In the genomic region with DNA sequence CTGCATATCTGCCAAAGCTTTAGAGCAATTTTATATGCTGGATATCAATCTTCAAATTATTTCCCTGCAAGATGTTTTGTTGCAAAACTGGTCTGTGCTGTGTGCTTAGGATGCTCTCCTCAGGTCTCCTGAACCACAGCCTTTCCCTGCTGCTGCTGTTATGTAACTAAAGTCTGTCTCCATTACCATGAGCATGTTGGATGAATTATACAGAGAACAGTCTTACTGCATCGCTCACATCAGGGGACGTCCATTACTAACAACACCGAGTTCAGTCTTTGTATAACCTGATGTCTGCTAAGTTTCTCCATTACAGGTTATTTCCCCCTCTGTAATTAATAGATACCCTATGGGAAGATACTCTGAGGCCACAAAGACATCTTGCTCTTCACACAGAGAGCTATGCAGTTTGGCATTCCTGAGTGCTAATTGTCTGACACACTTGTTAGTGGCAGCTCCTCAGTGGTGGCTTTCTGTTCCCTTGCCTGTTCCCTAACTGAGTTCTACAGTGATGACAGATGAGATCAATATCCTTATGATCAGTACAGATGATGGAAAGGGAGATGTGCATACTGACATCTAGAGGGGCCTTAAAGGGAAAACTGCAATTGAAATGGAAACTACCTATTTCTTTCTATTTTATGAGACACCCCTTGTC, we compare ENCODE assay signal across 18 mouse cellular contexts.
DNase-seq lines count a peak whose midpoint lies in the region; ATAC-seq and TF ChIP-seq lines count a peak whose summit lies in the region.
"Had no signal": no experiment of that assay in that cellular context is flagged by ENCODE, and none has a peak within 500 bp of the region (broad histone marks: within the 10 kb centered on the region; RNA-seq: fewer than 3 reads in every experiment).

No protein-coding gene starts in this region.

- 0 out of 2 replicates have a peak, but pooled peaks have one; percentile 6 for ATAC-seq in hindbrain, embryonic 15.5 days (ENCODE audit: low FRiP score, low read depth)
- no peak for ATAC-seq in hindbrain, embryonic 14.5 days (ENCODE audit: low FRiP score)
- 0 out of 2 replicates have a peak, but pooled peaks have one; percentile 48 for ATAC-seq in midbrain, embryonic 13.5 days
- no peak for ATAC-seq in midbrain, embryonic 11.5 days (ENCODE audit: low FRiP score)
- ATAC-seq in midbrain, embryonic 15.5 days (replicated peaks): peak; percentile 53; the same call in 1 of the 2 replicates
- ATAC-seq: forebrain, embryonic 15.5 days had no signal

- no peaks in the 10 kb centered on the region for H3K9me3 ChIP-seq in hindbrain, embryonic 15.5 days
- no peaks in the 10 kb centered on the region for H3K9me3 ChIP-seq in hindbrain, embryonic 14.5 days (ENCODE audit: control insufficient read depth, low read length)
- H3K9me3 ChIP-seq in midbrain, embryonic 13.5 days: no peaks in the 10 kb centered on the region
- H3K9me3 ChIP-seq in midbrain, embryonic 11.5 days (ENCODE audit: control insufficient read depth, low read length): no peaks in the 10 kb centered on the region
- H3K9me3 ChIP-seq in midbrain, embryonic 15.5 days: no peaks in the 10 kb centered on the region
- H3K9me3 ChIP-seq: embryonic facial prominence, embryonic 12.5 days; forebrain, embryonic 15.5 days; heart, embryonic 13.5 days; hindbrain, embryonic 12.5 days had no signal

- no peak overlapping the region for H3K9ac ChIP-seq in hindbrain, embryonic 15.5 days
- H3K9ac ChIP-seq in hindbrain, embryonic 14.5 days: no peak overlapping the region
- no peak overlapping the region for H3K9ac ChIP-seq in midbrain, embryonic 13.5 days (replicated peaks)
- no peak overlapping the region for H3K9ac ChIP-seq in midbrain, embryonic 11.5 days (ENCODE audit: low read length)
- no peak overlapping the region for H3K9ac ChIP-seq in midbrain, embryonic 15.5 days
- H3K9ac ChIP-seq: embryonic facial prominence, embryonic 12.5 days; forebrain, embryonic 15.5 days; heart, embryonic 13.5 days; hindbrain, embryonic 12.5 days had no signal

- WGBS in hindbrain, embryonic 15.5 days: 80% methylated on average over 3 of the region's 3 CpGs
- 64% methylated on average over 3 of the region's 3 CpGs for WGBS in hindbrain, embryonic 14.5 days
- 84% methylated on average over 3 of the region's 3 CpGs for WGBS in midbrain, embryonic 13.5 days
- WGBS in midbrain, embryonic 11.5 days: 83% methylated on average over 3 of the region's 3 CpGs
- WGBS in midbrain, embryonic 15.5 days: 64% methylated on average over 3 of the region's 3 CpGs

- no peak overlapping the region for H3K27ac ChIP-seq in hindbrain, embryonic 15.5 days (replicated peaks)
- H3K27ac ChIP-seq in hindbrain, embryonic 14.5 days: no peak overlapping the region
- H3K27ac ChIP-seq in midbrain, embryonic 13.5 days: 0 out of 2 replicates have a peak overlapping the region, but pooled peaks have one; percentile 6
- no peak overlapping the region for H3K27ac ChIP-seq in midbrain, embryonic 11.5 days (ENCODE audit: low read depth, low read length)
- H3K27ac ChIP-seq in midbrain, embryonic 15.5 days: peak overlapping the region; percentile 42; the same call in 1 of the 2 replicates
- H3K27ac ChIP-seq: embryonic facial prominence, embryonic 12.5 days; forebrain, embryonic 15.5 days; heart, embryonic 13.5 days; hindbrain, embryonic 12.5 days had no signal

- no peak for TF ChIP-seq POLR2A in brain, embryonic 14.5 days (IDR thresholded peaks at IDR 0.05; ENCODE audit: borderline replicate concordance, extremely low read depth, insufficient read depth, insufficient read length, poor library complexity, severe bottlenecking)

- no peaks in the 10 kb centered on the region for H3K27me3 ChIP-seq in hindbrain, embryonic 15.5 days
- H3K27me3 ChIP-seq in hindbrain, embryonic 14.5 days (ENCODE audit: control insufficient read depth, insufficient read depth, low read length): no peaks in the 10 kb centered on the region
- H3K27me3 ChIP-seq in midbrain, embryonic 13.5 days: no peaks in the 10 kb centered on the region
- no peaks in the 10 kb centered on the region for H3K27me3 ChIP-seq in midbrain, embryonic 11.5 days (ENCODE audit: control insufficient read depth, insufficient read depth, low read length)
- no peaks in the 10 kb centered on the region for H3K27me3 ChIP-seq in midbrain, embryonic 15.5 days (replicated peaks)
- H3K27me3 ChIP-seq: embryonic facial prominence, embryonic 12.5 days; forebrain, embryonic 15.5 days; heart, embryonic 13.5 days; hindbrain, embryonic 12.5 days had no signal

- H3K4me2 ChIP-seq in hindbrain, embryonic 15.5 days: no peak overlapping the region
- no peak overlapping the region for H3K4me2 ChIP-seq in hindbrain, embryonic 14.5 days (replicated peaks)
- no peak overlapping the region for H3K4me2 ChIP-seq in midbrain, embryonic 13.5 days (replicated peaks)
- no peak overlapping the region for H3K4me2 ChIP-seq in midbrain, embryonic 11.5 days
- no peak overlapping the region for H3K4me2 ChIP-seq in midbrain, embryonic 15.5 days
- H3K4me2 ChIP-seq: embryonic facial prominence, embryonic 12.5 days; forebrain, embryonic 15.5 days; heart, embryonic 13.5 days; hindbrain, embryonic 12.5 days had no signal

- H3K4me1 ChIP-seq in hindbrain, embryonic 15.5 days (replicated peaks): peaks cover 5% of the 10 kb centered on the region; the same call in 1 of the 2 replicates
- peaks cover 3% of the 10 kb centered on the region; the same call in 1 of the 2 replicates for H3K4me1 ChIP-seq in hindbrain, embryonic 14.5 days (replicated peaks; ENCODE audit: control insufficient read depth, insufficient read depth, low read length)
- no peaks in the 10 kb centered on the region for H3K4me1 ChIP-seq in midbrain, embryonic 13.5 days (replicated peaks)
- H3K4me1 ChIP-seq in midbrain, embryonic 11.5 days (ENCODE audit: control insufficient read depth, insufficient read depth, low read length): no peaks in the 10 kb centered on the region
- peaks cover 8% of the 10 kb centered on the region; the same call in 1 of the 2 replicates for H3K4me1 ChIP-seq in midbrain, embryonic 15.5 days
- H3K4me1 ChIP-seq: embryonic facial prominence, embryonic 12.5 days; forebrain, embryonic 15.5 days; heart, embryonic 13.5 days; hindbrain, embryonic 12.5 days had no signal

- H3K36me3 ChIP-seq in hindbrain, embryonic 15.5 days: no peaks in the 10 kb centered on the region
- H3K36me3 ChIP-seq in hindbrain, embryonic 14.5 days (replicated peaks; ENCODE audit: control insufficient read depth, insufficient read depth): no peaks in the 10 kb centered on the region
- no peaks in the 10 kb centered on the region for H3K36me3 ChIP-seq in midbrain, embryonic 13.5 days
- no peaks in the 10 kb centered on the region for H3K36me3 ChIP-seq in midbrain, embryonic 11.5 days (ENCODE audit: control insufficient read depth, insufficient read depth, low read length)
- no peaks in the 10 kb centered on the region for H3K36me3 ChIP-seq in midbrain, embryonic 15.5 days (replicated peaks)
- H3K36me3 ChIP-seq: embryonic facial prominence, embryonic 12.5 days; forebrain, embryonic 15.5 days; heart, embryonic 13.5 days; hindbrain, embryonic 12.5 days had no signal

- no peak for DNase-seq in hindbrain, embryonic 14.5 days (ENCODE audit: low spot score)
- DNase-seq in midbrain, embryonic 11.5 days (ENCODE audit: low spot score, missing footprints): no peak
- DNase-seq in brain, embryonic 14.5 days (ENCODE audit: low read depth): peak; percentile 25
- DNase-seq in ovary, postnatal 10 days (ENCODE audit: low spot score): no peak
- no peak for DNase-seq in gastrocnemius, postnatal 25 days
- DNase-seq: adrenal gland, adult 2 months; adrenal gland, postnatal 25 days; cerebellum, adult 11-12 months; cerebellum, postnatal 10 days; gastrocnemius, postnatal 14 days; heart, postnatal 36 days had no signal

- no peak overlapping the region for H3K4me3 ChIP-seq in hindbrain, embryonic 15.5 days
- no peak overlapping the region for H3K4me3 ChIP-seq in hindbrain, embryonic 14.5 days (replicated peaks; ENCODE audit: low read length)
- no peak overlapping the region for H3K4me3 ChIP-seq in midbrain, embryonic 13.5 days (replicated peaks)
- H3K4me3 ChIP-seq in midbrain, embryonic 11.5 days (ENCODE audit: low read depth, low read length): no peak overlapping the region
- no peak overlapping the region for H3K4me3 ChIP-seq in midbrain, embryonic 15.5 days
- H3K4me3 ChIP-seq: embryonic facial prominence, embryonic 12.5 days; forebrain, embryonic 15.5 days; heart, embryonic 13.5 days; hindbrain, embryonic 12.5 days had no signal

- TF ChIP-seq CTCF in brain, embryonic 14.5 days (IDR thresholded peaks at IDR 0.05; ENCODE audit: borderline replicate concordance, extremely low read depth, insufficient read depth, insufficient read length): no peak

Comparison
In these comparisons a context has a peak if more than half of its experiments do, and no peak if none do; other contexts are left out.
1. ATAC-seq: peak in hindbrain, embryonic 15.5 days (single experiment), midbrain, embryonic 13.5 days (single experiment) and midbrain, embryonic 15.5 days (single experiment); none in hindbrain, embryonic 14.5 days (single experiment) and midbrain, embryonic 11.5 days (single experiment).
2. H3K27ac ChIP-seq: peak in midbrain, embryonic 13.5 days (single experiment) and midbrain, embryonic 15.5 days (single experiment); none in hindbrain, embryonic 15.5 days (single experiment), hindbrain, embryonic 14.5 days (single experiment) and midbrain, embryonic 11.5 days (single experiment).